Mouse (Mus musculus) spleen, postnatal 4 days (tissue): Measurements from ENCODE around the gene Btn1a1.

Source experiments
- DNase-seq, 2 experiments: peaks; one replicate each; pipeline ENCODE4 v3.0.0; 2022; ENCODE audit warnings: low spot score in 2 of 2

Gene Btn1a1

DNA sequence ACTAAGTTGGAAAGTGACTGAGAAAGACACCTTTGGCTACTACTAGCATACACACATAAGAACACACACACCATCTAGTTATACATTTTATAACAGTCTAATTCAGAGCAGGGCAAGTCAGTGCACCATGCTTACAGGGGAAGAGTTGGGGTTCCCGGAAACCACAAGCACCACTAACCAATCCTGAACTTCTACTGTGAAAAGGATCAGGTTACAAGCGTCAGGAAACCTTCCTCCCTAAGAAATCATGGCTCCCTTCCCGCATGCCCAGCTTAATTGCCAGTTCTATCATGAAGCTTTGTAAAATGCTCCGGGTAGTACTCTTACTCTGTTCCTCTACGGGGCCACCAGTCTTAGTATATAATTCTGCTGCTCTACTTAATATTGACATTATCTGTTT is 19.6 kb upstream of the Btn1a1 start:
- no peak for DNase-seq

GRCm38 (mm10) chr13:23483153-23483552 is 17.5 kb upstream of the Btn1a1 start:
- DNase-seq = no peak

- DNase-seq = no peak
These were observed 10.0 kb upstream of the Btn1a1 start for GRCm38 (mm10) chr13:23475658-23476057.

DNA sequence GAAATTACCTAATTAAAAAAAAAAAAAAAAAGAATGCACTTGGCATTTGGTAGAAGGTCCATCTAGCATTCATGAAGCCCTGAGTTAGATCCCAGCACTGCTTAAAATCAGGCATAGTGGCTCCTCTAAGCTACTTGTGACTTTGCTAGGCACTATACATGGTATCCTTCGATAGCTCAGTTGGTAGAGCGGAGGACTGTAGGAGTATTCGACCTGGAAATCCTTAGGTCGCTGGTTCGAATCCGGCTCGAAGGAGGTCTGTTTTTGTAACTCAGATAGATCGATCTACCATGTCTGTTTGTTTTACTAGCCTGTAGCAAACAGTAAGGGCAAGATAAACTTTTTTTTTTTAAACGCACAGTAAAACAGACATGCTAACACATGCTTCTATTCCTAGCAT is 1.2 kb upstream of the Btn1a1 start:
- peak; percentile 77 to 87 for DNase-seq

DNA sequence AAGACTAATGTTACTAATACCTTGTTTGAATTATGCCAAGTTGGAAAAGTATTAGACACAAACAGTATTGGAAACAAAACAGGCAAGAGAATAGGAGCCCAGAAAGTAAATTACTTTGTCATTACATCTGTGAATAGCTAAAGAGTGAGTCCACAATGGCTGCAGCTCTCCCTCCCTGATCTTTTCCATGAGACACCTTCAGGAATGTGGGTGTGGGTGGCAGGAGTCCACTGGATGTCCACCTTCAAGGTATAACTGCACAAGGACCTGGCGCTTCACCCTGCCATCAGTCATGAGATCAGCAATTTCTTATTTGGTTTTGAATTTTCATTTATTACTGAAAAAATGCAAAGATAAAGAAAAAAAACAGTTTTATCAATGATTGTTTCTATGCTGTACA is 605 bp upstream of the Btn1a1 start:
- DNase-seq = no peak

- peak; percentile 15 to 68 for DNase-seq
These were observed 797 bp downstream of the Btn1a1 start for GRCm38 (mm10) chr13:23464841-23465366.

DNA sequence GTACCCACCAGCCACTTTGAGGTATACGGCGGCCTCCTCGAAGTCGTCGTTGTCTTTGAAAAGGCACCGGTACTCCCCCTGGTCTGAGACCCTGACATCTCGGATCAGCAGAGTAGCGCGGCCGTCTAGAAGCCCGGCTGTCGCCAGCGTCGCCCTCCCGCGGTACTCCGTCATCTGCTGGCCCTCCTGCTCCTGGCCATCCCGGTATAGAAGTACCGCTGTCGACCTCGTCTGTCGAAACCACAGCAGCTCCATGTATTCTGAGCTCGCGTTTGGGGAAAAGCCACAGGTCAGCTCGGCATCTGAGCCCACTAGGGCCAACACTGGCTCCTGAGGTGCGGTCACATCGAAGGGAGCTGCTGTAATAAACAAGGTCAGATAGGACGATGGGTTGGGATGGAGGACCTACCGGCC is 1.5 kb downstream of the Btn1a1 start:
- DNase-seq = peak; percentile 37 to 79

- peak; percentile 80 to 88 for DNase-seq
These were observed 2.1 kb downstream of the Btn1a1 start for GRCm38 (mm10) chr13:23463381-23464223.

- DNase-seq = no peak
These were observed 3.0 kb downstream of the Btn1a1 start for GRCm38 (mm10) chr13:23462669-23463068.

DNA sequence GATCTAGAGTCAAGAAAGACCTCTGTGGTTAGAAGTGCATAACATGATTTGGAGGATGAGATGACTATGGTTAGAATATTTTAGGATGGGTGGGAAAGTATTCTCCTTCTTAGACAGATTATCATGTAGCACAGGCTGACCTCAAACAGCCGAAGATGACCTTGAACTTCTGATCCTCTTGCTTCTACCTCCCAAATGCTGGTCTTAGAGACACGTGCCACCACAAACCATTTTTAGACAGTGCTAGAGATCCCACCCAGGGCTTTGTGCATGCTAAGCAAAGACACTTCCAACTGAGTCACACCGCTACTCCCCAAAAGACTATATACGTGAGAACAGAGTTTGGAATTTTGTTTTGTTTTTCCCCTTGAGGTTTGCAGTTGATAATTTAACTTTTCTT is 3.6 kb downstream of the Btn1a1 start:
- no peak for DNase-seq

- peak; percentile 39 to 68 for DNase-seq
These were observed 6.3 kb downstream of the Btn1a1 start for GRCm38 (mm10) chr13:23459264-23459846.

DNA sequence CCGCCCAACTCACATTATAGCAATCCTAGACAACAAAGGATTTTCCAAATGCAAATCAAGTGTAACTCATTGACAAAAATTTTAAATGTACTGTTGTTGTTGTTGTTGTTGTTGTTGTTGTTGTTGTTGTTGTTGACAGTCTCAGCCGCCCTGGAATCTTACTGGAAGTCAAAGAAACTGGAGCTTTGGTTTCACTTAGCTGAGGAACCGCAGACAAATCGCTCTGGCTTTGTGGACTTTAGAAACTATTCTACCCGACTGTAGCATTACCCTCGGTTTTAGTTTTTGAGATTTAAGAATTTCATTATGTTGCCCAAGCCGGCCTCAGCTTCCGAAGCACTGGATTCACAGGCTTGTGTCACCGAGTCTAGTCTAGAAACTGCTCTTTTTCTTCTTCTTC is 11.8 kb downstream of the Btn1a1 start:
- no peak for DNase-seq

- peak; percentile 76 to 87 for DNase-seq
These were observed 12.3 kb downstream of the Btn1a1 start for GRCm38 (mm10) chr13:23453362-23453862.

DNA sequence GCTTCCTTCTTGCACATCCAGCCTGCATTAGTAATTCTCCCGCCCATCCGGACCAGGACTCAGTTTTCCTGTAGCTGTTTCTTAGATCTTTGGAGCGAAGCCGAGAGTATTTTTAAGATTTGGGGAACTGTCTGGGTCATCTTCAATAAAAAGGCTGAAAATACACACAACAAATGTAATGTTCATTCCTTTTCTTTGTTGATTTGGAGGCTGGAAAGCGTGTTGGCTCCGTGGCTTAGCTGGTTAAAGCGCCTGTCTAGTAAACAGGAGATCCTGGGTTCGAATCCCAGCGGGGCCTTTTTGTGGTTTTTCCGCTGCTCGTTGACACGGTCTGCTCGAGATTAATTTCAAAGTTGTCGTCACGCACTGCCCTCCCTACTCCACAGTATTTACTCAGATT is 15.3 kb downstream of the Btn1a1 start:
- peak; percentile 88 to 93 for DNase-seq

- peak; percentile 70 to 82 for DNase-seq
These were observed 16.2 kb downstream of the Btn1a1 start for GRCm38 (mm10) chr13:23449235-23450095.

GRCm38 (mm10) chr13:23448758-23449157 is 16.9 kb downstream of the Btn1a1 start:
- DNase-seq = no peak

- DNase-seq = peak; percentile 86 to 93
These were observed 19.2 kb downstream of the Btn1a1 start for GRCm38 (mm10) chr13:23446498-23446952.

DNA sequence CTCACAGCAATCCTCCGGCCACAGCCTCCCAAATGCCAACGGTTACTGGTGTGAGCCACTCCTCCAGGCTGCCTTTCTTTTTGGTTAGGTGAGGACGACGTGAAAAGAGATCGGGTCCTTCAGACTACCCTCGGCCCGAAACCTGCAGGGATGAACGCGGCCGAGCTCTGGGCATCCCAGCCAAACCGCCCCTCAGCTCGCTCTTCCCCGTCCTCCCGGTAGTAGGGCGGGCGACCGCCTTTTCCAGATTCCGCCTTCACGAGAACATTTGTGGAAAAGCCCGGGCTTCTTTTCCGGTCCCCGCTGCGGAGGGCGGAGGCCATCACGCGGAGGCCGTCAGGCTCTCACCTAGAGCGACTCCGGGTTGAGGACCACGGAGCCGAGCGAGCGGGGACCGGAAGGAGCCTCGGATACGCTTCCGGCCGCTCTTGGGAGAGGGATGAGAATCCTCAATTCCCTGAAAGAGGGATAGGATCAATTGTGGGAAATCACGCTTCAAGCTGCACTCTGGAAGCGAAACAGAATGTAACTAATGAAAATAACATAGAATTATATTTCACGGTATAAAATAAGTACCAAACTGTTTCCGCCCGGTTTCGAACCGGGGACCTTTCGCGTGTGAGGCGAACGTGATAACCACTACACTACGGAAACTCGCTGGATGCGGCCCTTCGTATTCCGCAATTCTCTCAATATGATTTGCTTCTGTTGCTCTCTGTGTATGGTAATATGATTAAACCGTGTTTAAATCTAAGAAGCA is 20.0 kb downstream of the Btn1a1 start:
- DNase-seq = peak; percentile 92 to 97

GRCm38 (mm10) chr13:23445156-23445555 is 20.5 kb downstream of the Btn1a1 start:
- DNase-seq = no peak

- DNase-seq = no peak
These were observed 21.2 kb downstream of the Btn1a1 start for GRCm38 (mm10) chr13:23444451-23444850.

DNA sequence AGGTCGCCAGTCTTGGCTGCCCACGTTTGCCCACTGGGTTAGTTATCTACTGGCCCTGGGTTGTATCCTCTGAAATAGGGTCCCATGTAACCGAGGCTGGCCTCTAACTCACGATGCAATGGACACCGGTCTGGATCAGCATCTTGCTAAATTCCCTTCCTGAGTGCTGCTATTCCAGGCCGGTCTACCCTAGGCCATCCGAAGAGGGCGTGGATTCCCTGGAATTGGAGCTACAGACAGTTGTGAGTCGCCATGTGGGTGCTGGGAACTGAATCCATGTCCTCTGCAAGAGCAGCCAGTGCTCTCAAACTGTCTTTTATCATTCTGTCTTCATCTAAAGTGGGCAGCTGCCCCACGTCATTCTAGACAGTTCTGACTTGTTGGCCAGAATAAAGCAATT is 25.8 kb downstream of the Btn1a1 start:
- DNase-seq = no peak
